In the genomic region with DNA sequence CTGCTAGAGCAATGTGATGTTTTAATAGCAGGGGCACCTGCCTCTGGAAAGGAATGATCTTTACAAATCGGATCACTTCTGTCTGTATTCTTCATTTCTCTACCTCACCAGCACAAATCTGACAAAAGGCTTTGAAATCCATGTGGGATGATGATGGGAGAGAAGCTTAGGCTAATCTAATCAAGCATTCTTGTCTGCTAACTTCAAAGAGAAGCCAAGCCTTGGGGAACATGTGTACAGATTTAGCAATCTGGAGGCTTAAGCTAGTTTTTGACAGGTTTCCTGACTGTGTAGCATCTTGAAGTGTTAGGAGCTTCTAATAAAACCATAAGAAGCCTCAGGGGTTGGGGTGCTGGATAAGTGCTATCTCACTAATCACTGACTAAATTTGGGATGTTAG, we compare ENCODE assay signal across 18 mouse cellular contexts.
"Had no signal": no experiment of that assay in that cellular context is flagged by ENCODE, and none has a peak within 500 bp of the region (broad histone marks: within the 10 kb centered on the region; RNA-seq: fewer than 3 reads in every experiment).

No protein-coding gene starts in this region.

- H3K4me2 ChIP-seq: liver, embryonic 11.5 days; liver, embryonic 13.5 days; liver, embryonic 15.5 days; lung, embryonic 15.5 days; neural tube, embryonic 12.5 days; stomach, embryonic 15.5 days had no signal

- H3K36me3 ChIP-seq: liver, embryonic 13.5 days; liver, embryonic 15.5 days; lung, embryonic 15.5 days; neural tube, embryonic 12.5 days; stomach, embryonic 15.5 days had no signal

- H3K27me3 ChIP-seq: liver, embryonic 13.5 days; liver, embryonic 15.5 days; lung, embryonic 15.5 days; megakaryocyte, embryonic 14.5 days; neural tube, embryonic 12.5 days; stomach, embryonic 15.5 days had no signal

- DNase-seq: liver, embryonic 13.5 days; liver, postnatal 0 days; lung, adult 2 months; lung, postnatal 14 days; lung, postnatal 36 days; right cerebral cortex, postnatal 14 days; thymus, adult 2 months; thymus, postnatal 25 days; thymus, postnatal 4 days had no signal

- H3K4me3 ChIP-seq: liver, embryonic 13.5 days; liver, embryonic 15.5 days; lung, embryonic 15.5 days; megakaryocyte, embryonic 14.5 days; neural tube, embryonic 12.5 days; stomach, embryonic 15.5 days had no signal

- H3K4me1 ChIP-seq: liver, embryonic 13.5 days; liver, embryonic 15.5 days; lung, embryonic 15.5 days; megakaryocyte, embryonic 14.5 days; neural tube, embryonic 12.5 days; stomach, embryonic 15.5 days had no signal

- H3K27ac ChIP-seq: liver, embryonic 13.5 days; liver, embryonic 15.5 days; lung, embryonic 15.5 days; macrophage; neural tube, embryonic 12.5 days; stomach, embryonic 15.5 days; stomach, postnatal 0 days had no signal

- H3K9me3 ChIP-seq: liver, embryonic 13.5 days; liver, embryonic 15.5 days; lung, embryonic 15.5 days; megakaryocyte, embryonic 14.5 days; neural tube, embryonic 12.5 days; stomach, embryonic 15.5 days had no signal

- H3K9ac ChIP-seq: liver, embryonic 13.5 days; liver, embryonic 15.5 days; liver, postnatal 0 days; lung, embryonic 15.5 days; neural tube, embryonic 12.5 days; stomach, embryonic 15.5 days had no signal

- ATAC-seq: liver, postnatal 0 days; lung, postnatal 0 days had no signal
